Mouse (Mus musculus): ENCODE results near the gene Gltpd2. TPM values are rescaled to one million over a fixed set of nuclear protein-coding genes. Genes with fewer than 3 reads are reported as not detected.
A peak's percentile ranks its signal among the peaks of the same experiment; 100 is the strongest.

Gene Gltpd2
- total and polyA plus RNA-seq, 3 experiments = 0.06 TPM; not detected in 2

DNA sequence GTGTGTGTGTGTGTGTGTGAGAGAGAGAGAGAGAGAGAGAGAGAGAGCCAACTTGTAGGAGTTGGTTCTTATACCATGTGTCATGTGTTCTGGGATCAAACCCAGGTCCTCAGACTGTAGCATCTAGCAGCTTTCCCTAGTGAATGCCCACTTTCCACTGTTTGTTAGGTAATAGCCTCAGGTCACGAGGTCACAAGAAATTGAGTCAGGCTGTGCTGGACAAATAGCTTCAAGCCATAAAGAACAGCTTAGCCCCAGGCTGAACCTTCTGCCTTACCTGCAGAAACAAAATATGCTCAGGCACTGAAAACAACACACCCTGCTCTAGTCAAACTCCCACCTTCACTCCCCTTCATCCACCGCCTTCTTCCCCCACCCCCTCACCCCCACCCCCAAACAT lies 7.8 kb upstream of the Gltpd2 start:
- TF ChIP-seq MXI1 (IDR thresholded peaks at IDR 0.05; ENCODE audit: low read depth, low read length) (no peak), CHD1 (IDR thresholded peaks at IDR 0.05; ENCODE audit: low read depth, low read length) (no peak)
- no peaks in the 10 kb centered on the region for H3K79me2 ChIP-seq (ENCODE audit: control insufficient read depth, insufficient read depth, low read length, poor library complexity)
- H3K27ac ChIP-seq (ENCODE audit: control insufficient read depth, low read depth, low read length) = no peak overlapping the region
- H3K4me1 ChIP-seq (ENCODE audit: control insufficient read depth in 1 of 2, insufficient read depth in 2 of 2, low read length in 2 of 2) = peaks cover 10 to 23% of the 10 kb centered on the region in 2 experiments
- H3K9ac ChIP-seq (ENCODE audit: control insufficient read depth, low read depth, low read length, poor library complexity, severe bottlenecking) = no peak overlapping the region
- no peak overlapping the region for H3K4me3 ChIP-seq (ENCODE audit: control insufficient read depth in 1 of 2, insufficient read depth in 1 of 2, low read depth in 2 of 2, low read length in 2 of 2)
- peaks cover 0 to 18% of the 10 kb centered on the region in 2 experiments; a peak in 2 of 4 replicates for H3K36me3 ChIP-seq (ENCODE audit: control insufficient read depth in 1 of 2, insufficient read depth in 2 of 2, low read length in 2 of 2)
- H3K27me3 ChIP-seq (ENCODE audit: control insufficient read depth in 1 of 2, insufficient read depth in 2 of 2, low read length in 2 of 2) = no peaks in the 10 kb centered on the region; a peak in 1 of 4 replicates
- no peaks in the 10 kb centered on the region for H3K9me3 ChIP-seq (replicated peaks; ENCODE audit: insufficient read depth, low read length)
- no peak for DNase-seq (ENCODE audit: low read depth, low spot score)

DNA sequence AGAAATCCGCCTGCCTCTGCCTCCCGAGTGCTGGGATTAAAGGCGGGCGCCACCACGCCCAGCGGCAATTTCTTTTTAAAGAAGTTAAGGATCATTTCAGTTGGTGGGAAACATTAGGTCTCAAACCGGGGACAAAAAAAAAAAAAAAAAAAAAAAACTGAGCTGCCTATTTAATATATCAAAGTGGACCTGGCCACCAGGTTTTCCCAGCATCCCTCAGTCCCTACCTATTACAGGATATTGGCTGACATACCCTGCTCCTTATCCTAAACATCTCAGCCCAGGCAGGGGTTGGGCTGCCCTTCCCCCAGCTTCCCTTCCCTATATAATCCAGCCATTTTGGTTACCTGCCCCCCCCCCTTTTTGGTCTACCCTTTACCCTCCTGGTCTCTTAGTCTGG lies 7.2 kb upstream of the Gltpd2 start:
- H3K4me1 ChIP-seq (ENCODE audit: control insufficient read depth in 1 of 2, insufficient read depth in 2 of 2, low read length in 2 of 2) = peaks cover 10 to 23% of the 10 kb centered on the region in 2 experiments
- no peaks in the 10 kb centered on the region; a peak in 1 of 4 replicates for H3K27me3 ChIP-seq (ENCODE audit: control insufficient read depth in 1 of 2, insufficient read depth in 2 of 2, low read length in 2 of 2)
- no peak overlapping the region for H3K9ac ChIP-seq (ENCODE audit: control insufficient read depth, low read depth, low read length, poor library complexity, severe bottlenecking)
- no peak overlapping the region for H3K27ac ChIP-seq (ENCODE audit: control insufficient read depth, low read depth, low read length)
- peaks cover 0 to 18% of the 10 kb centered on the region in 2 experiments; a peak in 2 of 4 replicates for H3K36me3 ChIP-seq (ENCODE audit: control insufficient read depth in 1 of 2, insufficient read depth in 2 of 2, low read length in 2 of 2)
- H3K4me3 ChIP-seq (ENCODE audit: control insufficient read depth in 1 of 2, insufficient read depth in 1 of 2, low read depth in 2 of 2, low read length in 2 of 2) = no peak overlapping the region
- H3K9me3 ChIP-seq (replicated peaks; ENCODE audit: insufficient read depth, low read length) = no peaks in the 10 kb centered on the region
- peak; percentile 50; the same call in 1 of the 2 replicates for TF ChIP-seq ZNF384 (IDR thresholded peaks at IDR 0.05; ENCODE audit: low read depth, low read length)
- no peak for TF ChIP-seq NRF1 (IDR thresholded peaks at IDR 0.05; ENCODE audit: insufficient read depth, low read depth, low read length, poor library complexity, severe bottlenecking)
- H3K79me2 ChIP-seq (ENCODE audit: control insufficient read depth, insufficient read depth, low read length, poor library complexity) = no peaks in the 10 kb centered on the region
- no peak for DNase-seq (ENCODE audit: low read depth, low spot score)

DNA sequence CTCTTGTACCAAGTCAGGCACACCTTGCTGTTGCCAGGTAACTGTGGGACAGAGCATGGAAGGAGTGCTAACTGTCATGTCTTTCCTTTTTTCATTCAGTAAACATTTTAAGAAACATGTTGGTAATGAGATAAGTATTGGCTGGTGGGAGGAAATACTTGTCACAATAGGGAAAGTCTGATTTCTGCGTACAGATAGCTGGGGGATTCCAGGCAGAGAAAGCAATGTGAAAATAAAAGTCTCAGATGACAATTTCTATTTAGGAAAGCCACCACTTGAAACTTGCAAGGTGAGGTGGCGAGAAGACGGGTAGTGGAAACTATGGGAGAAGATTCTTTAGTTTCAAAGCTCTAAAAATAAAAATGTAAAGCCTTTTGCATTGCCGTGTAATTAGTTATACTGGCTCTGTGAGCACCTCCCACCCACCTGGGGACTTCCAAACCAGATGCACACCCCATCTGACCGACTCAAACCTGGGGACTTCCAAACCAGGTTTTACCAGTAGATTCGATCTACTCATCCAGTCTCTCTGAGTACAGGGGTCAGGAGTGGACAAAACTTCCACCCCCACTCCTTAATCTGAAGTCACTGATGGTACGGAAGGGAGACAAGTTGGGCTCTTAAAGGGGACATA lies 6.2 kb upstream of the Gltpd2 start:
- Histone ChIP-seq H3K27me3 (ENCODE audit: control insufficient read depth in 1 of 2, insufficient read depth in 2 of 2, low read length in 2 of 2) (no peaks in the 10 kb centered on the region; a peak in 1 of 4 replicates), H3K27ac (ENCODE audit: control insufficient read depth, low read depth, low read length) (0 out of 2 replicates have a peak overlapping the region, but pooled peaks have one; percentile 13), H3K9me3 (replicated peaks; ENCODE audit: insufficient read depth, low read length) (no peaks in the 10 kb centered on the region), H3K4me3 (ENCODE audit: control insufficient read depth in 1 of 2, insufficient read depth in 1 of 2, low read depth in 2 of 2, low read length in 2 of 2) (peak overlapping the region in 1 of 2 experiments; percentile 3; a peak in 2 of 4 replicates), H3K79me2 (ENCODE audit: control insufficient read depth, insufficient read depth, low read length, poor library complexity) (no peaks in the 10 kb centered on the region), H3K9ac (ENCODE audit: control insufficient read depth, low read depth, low read length, poor library complexity, severe bottlenecking) (no peak overlapping the region; the same call in 1 of the 2 replicates), H3K36me3 (ENCODE audit: control insufficient read depth in 1 of 2, insufficient read depth in 2 of 2, low read length in 2 of 2) (peaks cover 0 to 21% of the 10 kb centered on the region in 2 experiments; a peak in 2 of 4 replicates), H3K4me1 (ENCODE audit: control insufficient read depth in 1 of 2, insufficient read depth in 2 of 2, low read length in 2 of 2) (peaks cover 10 to 23% of the 10 kb centered on the region in 2 experiments)
- DNase-seq (ENCODE audit: low read depth, low spot score) = peak; percentile 43
- TF ChIP-seq CHD2 (IDR thresholded peaks at IDR 0.05; ENCODE audit: low read length) (no peak), MAFK (IDR thresholded peaks at IDR 0.05; ENCODE audit: borderline replicate concordance, low read depth, low read length) (no peak), POLR2AphosphoS5 (IDR thresholded peaks at IDR 0.05; ENCODE audit: borderline replicate concordance, low read depth, low read length) (no peak), POLR2A (IDR thresholded peaks at IDR 0.05; ENCODE audit: control insufficient read depth in 1 of 2, insufficient read depth in 1 of 2, low read depth in 1 of 2, low read length in 2 of 2, poor library complexity in 1 of 2) (no peak), MAZ (IDR thresholded peaks at IDR 0.05; ENCODE audit: low read depth, low read length) (no peak), ETS1 (IDR thresholded peaks at IDR 0.05; ENCODE audit: low read depth, low read length) (peak; percentile 77), MXI1 (IDR thresholded peaks at IDR 0.05; ENCODE audit: low read depth, low read length) (peak; percentile 63), RAD21 (IDR thresholded peaks at IDR 0.05; ENCODE audit: low read depth, low read length) (no peak), TCF12 (IDR thresholded peaks at IDR 0.05; ENCODE audit: low read depth, low read length) (peak; percentile 85), MEF2A (IDR thresholded peaks at IDR 0.05; ENCODE audit: extremely low read depth, insufficient replicate concordance, low read depth, low read length, poor library complexity, severe bottlenecking) (no peak), BHLHE40 (IDR thresholded peaks at IDR 0.05; ENCODE audit: borderline replicate concordance, low read depth, low read length) (no peak), NELFE (IDR thresholded peaks at IDR 0.05; ENCODE audit: low read depth, low read length) (no peak), MYC (IDR thresholded peaks at IDR 0.05; ENCODE audit: low read depth, low read length) (no peak), E2F4 (IDR thresholded peaks at IDR 0.05; ENCODE audit: borderline replicate concordance, low read depth, low read length) (no peak), UBTF (IDR thresholded peaks at IDR 0.05; ENCODE audit: borderline replicate concordance, insufficient read depth, low read depth, low read length) (no peak), ZKSCAN1 (IDR thresholded peaks at IDR 0.05; ENCODE audit: low read depth, low read length) (no peak), GABPA (IDR thresholded peaks at IDR 0.05; ENCODE audit: low read depth, low read length) (no peak), CTCF (IDR thresholded peaks at IDR 0.05 in 2 of 3, conservative IDR thresholded peaks at IDR 0.05 in 1 of 3; ENCODE audit: control insufficient read depth in 1 of 3, insufficient read depth in 1 of 3, low read depth in 2 of 3, low read length in 3 of 3, poor library complexity in 1 of 3, severe bottlenecking in 1 of 3) (no peak), JUND (IDR thresholded peaks at IDR 0.05; ENCODE audit: low read depth, low read length) (no peak), TBP (IDR thresholded peaks at IDR 0.05; ENCODE audit: low read depth, low read length) (no peak), HCFC1 (IDR thresholded peaks at IDR 0.05; ENCODE audit: low read depth, low read length) (no peak)

Data from MEL (cell line).